Mouse (Mus musculus) intestine, embryonic 14.5 days (tissue): ENCODE data around the gene Bcat1. TPM values are rescaled to one million over a fixed set of nuclear protein-coding genes. Genes with fewer than 3 reads are reported as not detected.

Source experiments
- polyA plus RNA-seq: library from polyadenylated mRNA; unstranded; fragments of >200 nt; fragmentation: Nextera tagmentation; extraction: Ambion mirVana; gene quantifications from 2 replicates; pipeline ENCODE4 v1.2.1, GENCODE M21; 2014

Gene Bcat1
- polyA plus RNA-seq, 1 experiment from 2014 or later: 9.1 TPM

Other genes with a start within 250 kb of the Bcat1 start
- 1.9 and 2.2 TPM in 2 replicates for gene Lrmp, start 39.5 kb upstream of the Bcat1 start, polyA plus RNA-seq
- 0.43 and 0.47 TPM in 2 replicates for gene Casc1, start 134.8 kb upstream of the Bcat1 start, polyA plus RNA-seq
- gene Etfrf1, start 134.9 kb upstream of the Bcat1 start, polyA plus RNA-seq: 28.7 and 34.8 TPM in 2 replicates
- gene Kras, start 174.1 kb upstream of the Bcat1 start, polyA plus RNA-seq: 79.0 and 79.8 TPM in 2 replicates